Mouse (Mus musculus) CH12.LX (cell line): ENCODE results near the gene Il20. TPM values are rescaled to one million over a fixed set of nuclear protein-coding genes. Genes with fewer than 3 reads are reported as not detected.

Experiments used
- DNase-seq: peaks from one replicate; pipeline ENCODE4 v3.0.0-alpha.2; 2013; ENCODE audit errors: extremely low read depth
- H3K27ac ChIP-seq: 2 replicates; pipeline ENCODE4 v1.5.1; 2012; ENCODE audit warnings: low read depth, mild to moderate bottlenecking, control low read depth, moderate library complexity; ENCODE audit not compliant: insufficient read depth
- H3K27me3 ChIP-seq: replicated peaks from 2 replicates; pipeline ENCODE3; 2012; ENCODE audit warnings: inconsistent platforms
- H3K36me3 ChIP-seq, 2 experiments: replicated peaks in 1 of 2; 2 replicates each; pipeline versions ENCODE3 to v1.6.1; 2012; ENCODE audit warnings: inconsistent platforms in 1 of 2, low read length in 1 of 2, mild to moderate bottlenecking in 1 of 2, mixed read lengths in 1 of 2, moderate library complexity in 1 of 2; ENCODE audit not compliant: control insufficient read depth in 1 of 2, insufficient read depth in 1 of 2
- H3K4me1 ChIP-seq, 2 experiments: 2 replicates each; pipeline ENCODE4 v1.6.1; 2012; ENCODE audit warnings: inconsistent platforms in 1 of 2, moderate library complexity in 1 of 2; ENCODE audit not compliant: insufficient read depth in 2 of 2, control insufficient read depth in 1 of 2
- H3K4me2 ChIP-seq: 2 replicates; pipeline ENCODE4 v1.6.1; 2012; ENCODE audit warnings: low read depth, mild to moderate bottlenecking, control low read depth; ENCODE audit not compliant: poor library complexity, insufficient read depth, severe bottlenecking
- H3K4me3 ChIP-seq, 3 experiments: fragments of 150-350 bp in 1 of 3; sonication (generic) in 1 of 3; replicated peaks in 1 of 3; 2 replicates each; pipeline versions ENCODE3 to v1.5.1; 2011 to 2012; ENCODE audit warnings: low read depth in 2 of 3, low read length in 2 of 3, mild to moderate bottlenecking in 2 of 3, moderate library complexity in 2 of 3, control low read depth in 1 of 3, improper control_type of control experiment in 1 of 3, inconsistent platforms in 1 of 3, mixed read lengths in 1 of 3; ENCODE audit not compliant: poor library complexity in 1 of 3
- H3K79me2 ChIP-seq: replicated peaks from 2 replicates; pipeline ENCODE4 v1.6.1; 2012; ENCODE audit warnings: mild to moderate bottlenecking, moderate library complexity; ENCODE audit not compliant: control insufficient read depth, poor library complexity, insufficient read depth, severe bottlenecking; ENCODE audit errors: extremely low read depth
- H3K9ac ChIP-seq: 2 replicates; pipeline ENCODE4 v1.6.1; 2012; ENCODE audit warnings: low read depth, mild to moderate bottlenecking, control low read depth, moderate library complexity; ENCODE audit not compliant: insufficient read depth
- H3K9me3 ChIP-seq: replicated peaks from 2 replicates; pipeline ENCODE3; 2012; ENCODE audit warnings: low read length, inconsistent platforms, mixed read lengths
- ETS1 ChIP-seq: conservative IDR thresholded peaks from 2 replicates; pipeline ENCODE4 v1.6.1; 2012; ENCODE audit warnings: low read depth, mild to moderate bottlenecking, inconsistent platforms, low read length, improper control_type of control experiment, moderate library complexity
- JUND ChIP-seq: conservative IDR thresholded peaks from 2 replicates; pipeline ENCODE4 v1.6.1; 2011; ENCODE audit warnings: low read depth, low read length, improper control_type of control experiment
- KAT2A ChIP-seq: IDR thresholded peaks from 2 replicates; pipeline ENCODE4 v1.6.1; 2012; ENCODE audit warnings: low read length, improper control_type of control experiment, inconsistent platforms; ENCODE audit not compliant: insufficient replicate concordance
- MAFK ChIP-seq: IDR thresholded peaks from 2 replicates; pipeline ENCODE4 v1.6.1; 2011; ENCODE audit warnings: low read length, improper control_type of control experiment; ENCODE audit not compliant: insufficient replicate concordance
- PAX5 ChIP-seq: IDR thresholded peaks from 2 replicates; pipeline ENCODE4 v1.6.1; 2012; ENCODE audit warnings: low read length, inconsistent platforms, mixed read lengths
- POLR2A ChIP-seq: IDR thresholded peaks from 2 replicates; pipeline ENCODE4 v1.6.1; 2011; ENCODE audit warnings: low read depth, mild to moderate bottlenecking, improper control_type of control experiment, low read length
- POLR2AphosphoS2 ChIP-seq: IDR thresholded peaks from 2 replicates; pipeline ENCODE4 v1.6.1; 2011; ENCODE audit warnings: low read depth, low read length, improper control_type of control experiment
- ZC3H11A ChIP-seq: IDR thresholded peaks from 2 replicates; pipeline ENCODE4 v1.6.1; 2012; ENCODE audit warnings: low read depth, mild to moderate bottlenecking, inconsistent platforms, low read length, improper control_type of control experiment
- dilution Hi-C: fragments of 300-500 bp; cut with MboI; formaldehyde crosslinking; loops from 2 replicates; pipeline ENCODE4 v1.14.3; 2020; ENCODE audit warnings: low sequenced_read_pairs; ENCODE audit not compliant: extremely low pct_unique_long_range_greater_than_20kb, extremely low pct_ligation_motif_present
- in situ Hi-C: fragments of 300-500 bp; cut with MboI; formaldehyde crosslinking; loops from 3 replicates; pipeline ENCODE4 v1.14.3; 2019; ENCODE audit warnings: low sequenced_read_pairs, low pct_ligation_motif_present, low pct_unique_long_range_greater_than_20kb, mixed read lengths
- polyA plus RNA-seq: library from polyadenylated mRNA; unstranded; fragments of >175 nt; gene quantifications from 2 replicates; pipeline ENCODE4 v1.2.1, GENCODE M21; 2012; ENCODE audit warnings: low read depth; ENCODE audit not compliant: insufficient read length
- total RNA-seq, 2 experiments: library from RNA; depleted of rRNA; stranded (reverse); fragments of 300-350 nt in 1 of 2; fragments of >200 nt in 1 of 2; gene quantifications; 2 replicates each; pipeline ENCODE4 v1.2.3; 2012 to 2014

Il20 gene
- total and polyA plus RNA-seq, 3 experiments: not detected

- Histone ChIP-seq H3K4me3 (no peak overlapping the region), H3K4me1 (peaks cover 0 to 4% of the 10 kb centered on the region in 2 experiments; a peak in 1 of 4 replicates), H3K27me3 (peaks cover 2% of the 10 kb centered on the region), H3K4me2 (no peak overlapping the region), H3K9ac (no peak overlapping the region), H3K79me2 (no peaks in the 10 kb centered on the region), H3K27ac (no peak overlapping the region), H3K9me3 (no peaks in the 10 kb centered on the region), H3K36me3 (no peaks in the 10 kb centered on the region)
- TF ChIP-seq POLR2AphosphoS2 (no peak), ETS1 (no peak), MAFK (no peak), ZC3H11A (no peak), KAT2A (no peak), PAX5 (no peak), POLR2A (no peak), JUND (no peak)
- in situ Hi-C loops: no loop called here
- no peak for DNase-seq
- dilution Hi-C loops: no loop called here
Measured at GRCm38 (mm10) chr1:130857456-130857855, 53.8 kb downstream of the Il20 start.

Other genes with a start within 250 kb of the Il20 start
- not detected in 2 replicates for gene C4bp, start 249.8 kb downstream of the Il20 start, total RNA-seq (2012; rRNA removed)
- 0.26 TPM in 1 of 2 replicates, not detected in the other for gene C4bp, start 249.8 kb downstream of the Il20 start, total RNA-seq (2014; rRNA removed)
- gene C4bp, start 249.8 kb downstream of the Il20 start, polyA plus RNA-seq: not detected in 2 replicates
- not detected in 2 replicates for gene Gm29427, start 195.7 kb downstream of the Il20 start, total RNA-seq (2012; rRNA removed)
- gene Gm29427, start 195.7 kb downstream of the Il20 start, total RNA-seq (2014; rRNA removed): not detected in 2 replicates
- not detected in 2 replicates for gene Gm29427, start 195.7 kb downstream of the Il20 start, polyA plus RNA-seq
- 3.6 and 4.7 TPM in 2 replicates for gene Yod1, start 194.1 kb downstream of the Il20 start, total RNA-seq (2012; rRNA removed)
- 5.4 and 6.5 TPM in 2 replicates for gene Yod1, start 194.1 kb downstream of the Il20 start, total RNA-seq (2014; rRNA removed)
- 4.5 and 5.2 TPM in 2 replicates for gene Yod1, start 194.1 kb downstream of the Il20 start, polyA plus RNA-seq
- gene Pfkfb2, start 182.2 kb downstream of the Il20 start, total RNA-seq (2012; rRNA removed): 4.3 and 4.4 TPM in 2 replicates
- 3.3 and 3.7 TPM in 2 replicates for gene Pfkfb2, start 182.2 kb downstream of the Il20 start, total RNA-seq (2014; rRNA removed)
- gene Pfkfb2, start 182.2 kb downstream of the Il20 start, polyA plus RNA-seq: 6.9 and 7.1 TPM in 2 replicates
- 0.08 and 0.25 TPM in 2 replicates for gene AA986860, start 179.5 kb downstream of the Il20 start, total RNA-seq (2012; rRNA removed)
- 0.28 and 0.34 TPM in 2 replicates for gene AA986860, start 179.5 kb downstream of the Il20 start, total RNA-seq (2014; rRNA removed)
- 0.34 and 0.61 TPM in 2 replicates for gene AA986860, start 179.5 kb downstream of the Il20 start, polyA plus RNA-seq
- gene Fcamr, start 110.5 kb downstream of the Il20 start, total RNA-seq (2012; rRNA removed): 0.08 and 0.17 TPM in 2 replicates
- gene Fcamr, start 110.5 kb downstream of the Il20 start, total RNA-seq (2014; rRNA removed): not detected in 2 replicates
- gene Fcamr, start 110.5 kb downstream of the Il20 start, polyA plus RNA-seq: 0.74 and 1.7 TPM in 2 replicates
- gene Pigr, start 84.8 kb downstream of the Il20 start, total RNA-seq (2012; rRNA removed): 0.04 TPM in 1 of 2 replicates, not detected in the other
- not detected in 2 replicates for gene Pigr, start 84.8 kb downstream of the Il20 start, total RNA-seq (2014; rRNA removed)
- 0.19 and 0.21 TPM in 2 replicates for gene Pigr, start 84.8 kb downstream of the Il20 start, polyA plus RNA-seq
- 0.21 and 0.46 TPM in 2 replicates for gene Fcmr, start 45.8 kb downstream of the Il20 start, total RNA-seq (2012; rRNA removed)
- 0.39 and 0.56 TPM in 2 replicates for gene Fcmr, start 45.8 kb downstream of the Il20 start, total RNA-seq (2014; rRNA removed)
- 0.76 and 0.96 TPM in 2 replicates for gene Fcmr, start 45.8 kb downstream of the Il20 start, polyA plus RNA-seq
- gene Il24, start 24.0 kb downstream of the Il20 start, total RNA-seq (2012; rRNA removed): not detected in 2 replicates
- not detected in 2 replicates for gene Il24, start 24.0 kb downstream of the Il20 start, total RNA-seq (2014; rRNA removed)
- not detected in 2 replicates for gene Il24, start 24.0 kb downstream of the Il20 start, polyA plus RNA-seq
- 0.21 TPM in 1 of 2 replicates, not detected in the other for gene Il19, start 28.7 kb upstream of the Il20 start, total RNA-seq (2012; rRNA removed)
- gene Il19, start 28.7 kb upstream of the Il20 start, total RNA-seq (2014; rRNA removed): 0.38 and 0.39 TPM in 2 replicates
- gene Il19, start 28.7 kb upstream of the Il20 start, polyA plus RNA-seq: not detected in 2 replicates
- gene Il10, start 108.4 kb upstream of the Il20 start, total RNA-seq (2012; rRNA removed): 389 and 399 TPM in 2 replicates
- gene Il10, start 108.4 kb upstream of the Il20 start, total RNA-seq (2014; rRNA removed): 903 and 969 TPM in 2 replicates
- 236 and 284 TPM in 2 replicates for gene Il10, start 108.4 kb upstream of the Il20 start, polyA plus RNA-seq
- gene Mapkapk2, start 186.4 kb upstream of the Il20 start, total RNA-seq (2012; rRNA removed): 54.2 and 55.0 TPM in 2 replicates
- gene Mapkapk2, start 186.4 kb upstream of the Il20 start, total RNA-seq (2014; rRNA removed): 58.6 and 62.9 TPM in 2 replicates
- 63.5 and 68.6 TPM in 2 replicates for gene Mapkapk2, start 186.4 kb upstream of the Il20 start, polyA plus RNA-seq
- gene Dyrk3, start 226.9 kb upstream of the Il20 start, total RNA-seq (2012; rRNA removed): 6.4 and 6.7 TPM in 2 replicates
- 9.8 and 10.1 TPM in 2 replicates for gene Dyrk3, start 226.9 kb upstream of the Il20 start, total RNA-seq (2014; rRNA removed)
- gene Dyrk3, start 226.9 kb upstream of the Il20 start, polyA plus RNA-seq: 8.2 and 8.3 TPM in 2 replicates
- 48.8 and 53.0 TPM in 2 replicates for gene Eif2d, start 241.7 kb upstream of the Il20 start, total RNA-seq (2012; rRNA removed)
- 41.0 and 46.9 TPM in 2 replicates for gene Eif2d, start 241.7 kb upstream of the Il20 start, total RNA-seq (2014; rRNA removed)
- 57.2 and 64.3 TPM in 2 replicates for gene Eif2d, start 241.7 kb upstream of the Il20 start, polyA plus RNA-seq